Mouse (Mus musculus): ENCODE results near the gene Ptprm. TPM values are rescaled to one million over a fixed set of nuclear protein-coding genes. Genes with fewer than 3 reads are reported as not detected.

Gene Ptprm
- polyA plus RNA-seq, 2 experiments = 0.66 to 0.79 TPM

- no peaks in the 10 kb centered on the region for H3K36me3 ChIP-seq (replicated peaks; ENCODE audit: control insufficient read depth, insufficient read depth, low read depth)
- H3K9ac ChIP-seq (replicated peaks) = no peak overlapping the region
- 66% methylated on average over 9 of the region's 9 CpGs for WGBS (ENCODE audit: insufficient replicate concordance)
- TF ChIP-seq CTCF (IDR thresholded peaks at IDR 0.05; ENCODE audit: low read depth) = no peak
- ATAC-seq (ENCODE audit: insufficient read depth) = no peak
- H3K4me3 ChIP-seq (ENCODE audit: insufficient read depth in 1 of 2, low read depth in 2 of 2, low read length in 2 of 2) = no peak overlapping the region
- no peaks in the 10 kb centered on the region for H3K4me1 ChIP-seq (replicated peaks; ENCODE audit: control insufficient read depth in 2 of 2, insufficient read depth in 2 of 2, low read length in 1 of 2)
- no peaks in the 10 kb centered on the region for H3K27me3 ChIP-seq (ENCODE audit: control insufficient read depth, insufficient read depth, low read length)
- no peak overlapping the region for H3K4me2 ChIP-seq (ENCODE audit: low read depth)
- no peaks in the 10 kb centered on the region for H3K9me3 ChIP-seq (ENCODE audit: control insufficient read depth, low read length)
- DNase-seq (ENCODE audit: low read depth in 3 of 3, low spot score in 3 of 3) = no peak
- H3K27ac ChIP-seq = no peak overlapping the region
Observed at GRCm38 (mm10) chr17:66720992-66721351, 633.3 kb downstream of the Ptprm start.

DNA sequence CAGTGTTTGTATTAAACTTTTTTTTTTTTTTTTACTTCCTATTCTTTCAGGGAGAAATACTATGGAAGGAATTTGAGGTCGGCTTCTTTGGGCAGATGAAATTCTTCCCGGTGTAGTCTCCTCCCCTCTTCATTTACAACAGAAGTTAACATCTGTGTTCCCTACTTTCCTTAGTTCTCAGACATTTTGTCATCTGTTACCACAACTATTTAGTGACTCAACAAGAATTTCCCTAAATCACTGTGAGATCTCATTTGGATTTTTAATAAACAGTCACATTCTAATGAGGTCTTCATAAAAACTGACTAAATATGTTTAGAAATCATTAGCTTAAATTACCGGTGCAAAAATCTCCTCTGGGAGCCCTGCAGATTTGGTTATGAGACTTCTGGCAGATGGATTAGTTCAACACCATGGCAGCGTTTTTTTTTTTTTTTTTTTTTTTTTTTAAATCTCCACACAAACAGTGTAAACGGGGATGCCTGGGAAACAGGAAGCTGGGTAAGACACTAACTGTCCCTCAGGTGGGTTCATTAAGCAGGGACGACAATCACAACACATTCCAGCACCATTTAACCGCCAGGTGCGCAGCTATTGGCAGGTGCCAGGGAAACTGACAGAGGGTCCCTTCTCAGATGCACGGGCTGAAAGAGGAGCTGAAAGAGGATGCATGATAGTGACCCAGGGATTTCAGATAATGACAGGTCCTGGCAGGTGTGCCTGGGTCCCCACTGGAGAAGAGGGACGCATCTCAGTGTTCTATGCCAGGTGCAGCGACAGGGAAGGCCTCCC, 633.9 kb downstream of the Ptprm start:
- Histone ChIP-seq H3K9me3 (ENCODE audit: control insufficient read depth, low read length) (no peaks in the 10 kb centered on the region), H3K4me3 (ENCODE audit: insufficient read depth in 1 of 2, low read depth in 2 of 2, low read length in 2 of 2) (no peak overlapping the region), H3K36me3 (replicated peaks; ENCODE audit: control insufficient read depth, insufficient read depth, low read depth) (no peaks in the 10 kb centered on the region), H3K4me2 (ENCODE audit: low read depth) (no peak overlapping the region), H3K27ac (no peak overlapping the region), H3K9ac (replicated peaks) (no peak overlapping the region), H3K4me1 (replicated peaks; ENCODE audit: control insufficient read depth in 2 of 2, insufficient read depth in 2 of 2, low read length in 1 of 2) (no peaks in the 10 kb centered on the region), H3K27me3 (ENCODE audit: control insufficient read depth, insufficient read depth, low read length) (no peaks in the 10 kb centered on the region)
- ATAC-seq (ENCODE audit: insufficient read depth) (no peak), DNase-seq (ENCODE audit: low read depth in 3 of 3, low spot score in 3 of 3) (no peak)
- TF ChIP-seq CTCF (IDR thresholded peaks at IDR 0.05; ENCODE audit: low read depth) = no peak
- TF ChIP-seq EP300 (IDR thresholded peaks at IDR 0.05; ENCODE audit: low read depth) = no peak
- 58% methylated on average over 11 of the region's 11 CpGs for WGBS (ENCODE audit: insufficient replicate concordance)

DNA sequence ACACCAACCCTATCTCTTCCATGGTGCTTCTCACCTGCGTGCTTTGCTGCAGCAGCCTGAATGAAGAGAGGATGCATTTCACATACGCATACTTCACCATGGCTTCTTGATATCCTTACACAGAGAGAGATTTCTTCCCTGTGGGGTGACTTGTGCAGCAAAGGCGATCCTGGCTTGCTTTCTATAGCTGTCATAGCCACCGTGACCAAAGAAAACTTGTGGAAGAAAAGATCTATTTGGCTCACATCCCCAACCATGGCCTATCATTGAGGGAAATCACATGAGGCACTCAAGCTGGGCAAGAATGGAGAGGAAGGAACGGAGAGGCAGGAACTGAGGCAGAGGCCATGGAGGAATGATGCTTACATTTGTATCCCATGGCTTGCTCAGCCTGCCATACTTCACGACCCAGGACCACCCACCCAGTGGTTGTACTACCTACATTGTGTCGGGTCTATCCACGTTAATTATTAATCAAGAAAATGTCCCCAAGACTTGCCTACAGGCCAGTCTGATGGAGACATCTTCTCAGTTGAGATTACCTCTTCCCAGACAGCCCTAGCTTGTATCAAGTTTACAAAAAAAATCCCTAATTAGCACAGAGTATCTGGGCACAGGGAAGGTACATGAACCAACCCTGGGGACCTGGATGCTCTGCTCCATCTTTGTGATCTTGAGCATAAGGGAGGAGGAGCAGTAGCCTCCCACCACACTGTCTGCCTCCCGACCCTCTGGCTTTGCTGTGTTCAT, 641.6 kb downstream of the Ptprm start:
- H3K27me3 ChIP-seq (ENCODE audit: control insufficient read depth, insufficient read depth, low read length) = no peaks in the 10 kb centered on the region
- no peaks in the 10 kb centered on the region for H3K36me3 ChIP-seq (replicated peaks; ENCODE audit: control insufficient read depth, insufficient read depth, low read depth)
- no peak for DNase-seq (ENCODE audit: low read depth in 3 of 3, low spot score in 3 of 3)
- no peak for TF ChIP-seq CTCF (IDR thresholded peaks at IDR 0.05; ENCODE audit: low read depth)
- no peak for TF ChIP-seq EP300 (IDR thresholded peaks at IDR 0.05; ENCODE audit: low read depth)
- H3K9me3 ChIP-seq (ENCODE audit: control insufficient read depth, low read length) = no peaks in the 10 kb centered on the region
- H3K4me1 ChIP-seq (replicated peaks; ENCODE audit: control insufficient read depth in 2 of 2, insufficient read depth in 2 of 2, low read length in 1 of 2) = peaks cover 0 to 7% of the 10 kb centered on the region in 2 experiments; a peak in 1 of 4 replicates
- H3K27ac ChIP-seq = no peak overlapping the region
- H3K4me3 ChIP-seq (ENCODE audit: insufficient read depth in 1 of 2, low read depth in 2 of 2, low read length in 2 of 2) = no peak overlapping the region
- ATAC-seq (ENCODE audit: insufficient read depth) = no peak
- no peak overlapping the region for H3K9ac ChIP-seq (replicated peaks)
- H3K4me2 ChIP-seq (ENCODE audit: low read depth) = no peak overlapping the region
- WGBS (ENCODE audit: insufficient replicate concordance) = 61% methylated on average over 9 of the region's 9 CpGs

- Histone ChIP-seq H3K4me3 (ENCODE audit: insufficient read depth in 1 of 2, low read depth in 2 of 2, low read length in 2 of 2) (no peak overlapping the region), H3K27ac (no peak overlapping the region), H3K4me1 (replicated peaks; ENCODE audit: control insufficient read depth in 2 of 2, insufficient read depth in 2 of 2, low read length in 1 of 2) (peaks cover 0 to 7% of the 10 kb centered on the region in 2 experiments; a peak in 1 of 4 replicates), H3K27me3 (ENCODE audit: control insufficient read depth, insufficient read depth, low read length) (no peaks in the 10 kb centered on the region), H3K4me2 (ENCODE audit: low read depth) (no peak overlapping the region), H3K36me3 (replicated peaks; ENCODE audit: control insufficient read depth, insufficient read depth, low read depth) (no peaks in the 10 kb centered on the region), H3K9ac (replicated peaks) (no peak overlapping the region), H3K9me3 (ENCODE audit: control insufficient read depth, low read length) (no peaks in the 10 kb centered on the region)
- TF ChIP-seq EP300 (IDR thresholded peaks at IDR 0.05; ENCODE audit: low read depth) (no peak), CTCF (IDR thresholded peaks at IDR 0.05; ENCODE audit: low read depth) (no peak)
- 51% methylated on average over 6 of the region's 6 CpGs for WGBS (ENCODE audit: insufficient replicate concordance)
- ATAC-seq (ENCODE audit: insufficient read depth) (no peak), DNase-seq (ENCODE audit: low read depth in 3 of 3, low spot score in 3 of 3) (no peak)
Observed at GRCm38 (mm10) chr17:66711221-66712016, 642.8 kb downstream of the Ptprm start.

Data from liver, embryonic 14.5 days (tissue).